Mouse (Mus musculus) right cerebral cortex, postnatal 36 days (tissue): ENCODE data around the gene Eif4e3.

Source experiments
- DNase-seq, 2 experiments: peaks; one replicate each; pipeline ENCODE4 v3.0.0; 2022; ENCODE audit warnings: low spot score in 2 of 2, mixed read lengths in 1 of 2

Eif4e3 gene

GRCm38 (mm10) chr6:99625306-99625705 lies 41.3 kb downstream of the Eif4e3 start:
- DNase-seq, result no peak

- DNase-seq, result no peak
These were observed 42.0 kb downstream of the Eif4e3 start for GRCm38 (mm10) chr6:99624542-99624941.

GRCm38 (mm10) chr6:99623641-99624040 lies 42.9 kb downstream of the Eif4e3 start:
- no peak for DNase-seq

DNA sequence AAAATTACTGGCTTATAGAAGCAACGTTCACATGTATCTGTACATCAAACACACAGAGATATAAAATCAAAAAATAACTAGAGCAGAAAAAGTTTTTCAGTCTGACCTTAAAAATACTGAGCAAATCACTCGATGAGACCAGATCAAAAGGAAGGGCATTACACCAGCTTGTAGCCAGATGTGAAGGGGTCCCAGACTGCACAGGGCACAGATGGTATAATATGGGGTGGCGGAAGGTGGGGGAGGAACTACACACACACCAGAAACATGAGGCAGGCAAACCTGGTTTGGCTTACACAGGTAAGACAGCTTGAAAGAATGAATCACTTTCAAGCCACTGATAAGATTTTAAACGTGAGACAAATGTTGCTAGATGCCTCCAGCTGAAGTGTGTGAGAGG lies 45.4 kb downstream of the Eif4e3 start:
- no peak for DNase-seq

DNA sequence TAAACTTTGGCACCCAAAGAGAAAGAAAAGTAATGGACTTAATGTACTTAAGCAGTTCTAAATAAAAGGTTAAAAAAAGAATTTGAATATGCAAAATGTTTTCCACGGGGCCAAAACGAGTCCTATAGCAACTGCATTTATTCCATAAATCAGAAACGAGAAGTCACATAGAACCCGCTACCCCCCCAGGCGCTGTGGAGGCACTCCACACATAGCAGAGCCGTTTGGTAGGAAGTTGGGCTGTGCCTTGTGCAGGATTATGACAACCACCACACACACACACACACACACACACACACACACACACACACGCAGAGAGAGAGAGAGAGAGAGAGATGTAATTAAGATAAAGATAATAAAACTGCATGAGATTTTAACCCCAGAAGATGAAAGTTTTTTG lies 46.1 kb downstream of the Eif4e3 start:
- no peak for DNase-seq

GRCm38 (mm10) chr6:99619964-99620363 lies 46.6 kb downstream of the Eif4e3 start:
- no peak for DNase-seq

GRCm38 (mm10) chr6:99619466-99619865 lies 47.1 kb downstream of the Eif4e3 start:
- DNase-seq, result no peak

DNA sequence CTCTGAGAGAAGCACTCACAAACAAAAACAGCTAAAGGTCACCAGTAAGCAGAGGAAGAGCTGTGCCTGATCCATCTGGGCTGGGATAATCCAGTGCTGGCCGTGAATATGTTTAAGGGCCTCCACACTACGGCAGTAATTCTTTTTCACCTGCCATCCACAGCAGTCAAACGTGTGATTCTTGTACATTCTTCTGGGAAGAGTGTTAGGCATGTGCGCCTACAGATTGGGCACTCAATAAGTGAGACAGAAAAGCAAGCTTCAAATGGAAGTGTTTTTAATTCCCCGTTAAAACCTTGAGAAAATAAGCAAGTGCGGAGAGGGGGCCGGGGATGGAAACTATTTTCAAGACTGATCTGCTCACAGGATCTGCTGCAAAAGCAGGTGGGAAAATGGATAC lies 48.7 kb downstream of the Eif4e3 start:
- no peak for DNase-seq

GRCm38 (mm10) chr6:99617415-99617814 lies 49.2 kb downstream of the Eif4e3 start:
- no peak for DNase-seq

DNA sequence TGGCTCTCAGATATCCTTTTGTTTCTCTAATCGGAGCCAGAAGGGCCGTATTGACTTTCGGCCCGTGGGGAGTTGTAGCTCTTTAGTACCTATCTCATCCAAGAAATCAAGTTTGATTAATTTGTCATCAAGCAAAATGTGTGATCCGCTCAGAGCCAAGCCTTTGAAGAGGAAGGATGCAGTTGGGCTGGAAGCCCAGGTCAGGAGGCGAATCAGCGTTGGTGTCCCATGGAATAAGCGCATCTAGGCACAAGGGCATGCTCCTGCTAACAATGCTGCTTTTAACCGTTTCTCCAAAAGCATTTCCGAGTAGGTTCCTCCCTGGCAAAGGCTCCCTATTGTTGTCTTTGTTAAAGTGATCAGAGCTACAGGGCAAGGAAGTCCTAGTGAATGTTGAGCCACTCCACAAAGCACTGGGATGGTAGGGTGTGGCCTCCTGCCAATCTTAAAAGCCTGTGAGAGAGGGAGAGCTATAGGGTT lies 51.3 kb downstream of the Eif4e3 start:
- no peak for DNase-seq

GRCm38 (mm10) chr6:99614566-99615271 lies 51.9 kb downstream of the Eif4e3 start:
- peak; percentile 46 for DNase-seq

- no peak for DNase-seq
These were observed 54.7 kb downstream of the Eif4e3 start for GRCm38 (mm10) chr6:99611866-99612265.

DNA sequence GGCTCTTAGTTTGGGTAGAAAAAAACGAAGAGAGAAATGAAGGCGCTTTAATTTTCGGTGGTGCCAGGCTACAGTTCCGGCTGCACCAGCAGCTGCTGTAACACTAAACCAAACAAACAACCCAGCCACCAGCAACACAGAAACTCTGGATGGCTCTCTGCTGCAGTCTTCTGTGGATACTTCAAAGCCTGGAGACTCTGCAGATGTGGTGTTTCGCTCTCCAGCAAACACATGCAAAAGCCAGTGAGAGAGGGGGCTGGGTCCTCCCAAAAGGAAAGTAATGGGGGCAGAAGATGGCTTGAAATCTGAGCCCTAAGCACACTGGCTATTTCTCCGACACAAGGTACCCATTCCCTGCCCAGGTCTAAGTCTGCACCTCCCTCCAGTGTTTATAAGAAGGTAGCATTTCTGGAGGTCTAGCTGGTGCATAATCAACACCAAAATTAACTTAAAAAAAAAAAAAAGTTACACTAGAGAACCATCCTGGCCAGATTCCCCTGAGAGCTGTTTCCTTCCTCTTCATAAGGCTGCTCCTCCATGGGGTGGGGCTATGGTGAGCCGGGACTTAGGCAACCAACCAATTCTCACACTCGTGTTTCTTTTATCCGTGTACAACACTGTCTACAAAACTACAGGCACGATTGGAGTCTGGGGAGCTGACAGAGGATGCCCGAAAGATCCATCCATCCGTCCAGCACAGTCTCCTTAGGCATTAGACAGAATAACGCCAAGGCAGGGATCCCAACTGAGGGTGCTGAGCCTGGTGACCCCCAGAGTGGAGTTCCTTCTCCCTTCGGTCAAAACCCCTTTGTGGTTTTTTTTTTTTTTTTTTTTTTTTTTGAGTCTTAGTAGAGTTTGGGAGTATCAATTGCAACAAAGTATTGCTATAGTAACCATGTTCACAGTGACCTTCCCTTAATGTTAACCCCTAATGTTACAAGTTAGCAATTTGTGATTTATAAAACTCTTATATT lies 55.8 kb downstream of the Eif4e3 start:
- DNase-seq, result no peak

DNA sequence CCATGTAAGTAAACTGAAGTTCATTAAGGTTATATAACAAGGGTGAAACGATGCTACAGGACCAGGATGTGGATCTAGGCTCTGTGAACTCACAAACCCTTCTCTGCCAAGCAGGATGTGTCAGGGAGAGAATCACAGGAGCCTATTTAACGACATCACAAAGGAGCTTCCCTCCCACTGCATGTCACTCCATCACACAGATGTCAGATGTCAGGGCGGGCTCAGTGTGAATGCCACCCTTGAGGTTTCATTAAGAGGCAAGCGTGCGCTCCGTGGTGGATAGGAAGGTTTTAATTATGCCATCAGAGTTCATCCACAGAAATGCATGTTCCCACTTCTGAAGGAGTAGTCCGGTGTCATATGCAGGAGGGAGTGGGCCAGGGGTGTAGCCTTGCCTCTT lies 60.5 kb downstream of the Eif4e3 start:
- no peak for DNase-seq

GRCm38 (mm10) chr6:99604758-99605157 lies 61.8 kb downstream of the Eif4e3 start:
- no peak for DNase-seq

GRCm38 (mm10) chr6:99602434-99602833 lies 64.1 kb downstream of the Eif4e3 start:
- no peak for DNase-seq

GRCm38 (mm10) chr6:99600886-99601285 lies 65.7 kb downstream of the Eif4e3 start:
- DNase-seq, result no peak

GRCm38 (mm10) chr6:99600168-99600793 lies 66.3 kb downstream of the Eif4e3 start:
- DNase-seq, result peak; percentile 41 to 53

- no peak for DNase-seq
These were observed 66.9 kb downstream of the Eif4e3 start for GRCm38 (mm10) chr6:99599651-99600050.

GRCm38 (mm10) chr6:99599229-99599628 lies 67.3 kb downstream of the Eif4e3 start:
- DNase-seq, result no peak

- DNase-seq, result no peak
These were observed 89.5 kb downstream of the Eif4e3 start for GRCm38 (mm10) chr6:99577040-99577439.

- DNase-seq, result no peak
These were observed 90.9 kb downstream of the Eif4e3 start for GRCm38 (mm10) chr6:99575633-99576032.
